Mouse (Mus musculus) ZHBTc4 (cell line): ENCODE results near the gene Enam.
"Not testable (repeated sequence)": the region's sequence is repeated elsewhere in the genome, so short reads cannot be mapped to it uniquely, and the experiment has no call there.

Experiments
- DNase-seq: peaks from one replicate; pipeline ENCODE4 v3.0.0-alpha.2; 2011; ENCODE audit warnings: low read depth, low spot score

Gene Enam

GRCm38 (mm10) chr5:88487675-88488074 is at the start of gene Enam:
Enam (plus strand) TSS chr5:88487975.
- no peak for DNase-seq

DNA sequence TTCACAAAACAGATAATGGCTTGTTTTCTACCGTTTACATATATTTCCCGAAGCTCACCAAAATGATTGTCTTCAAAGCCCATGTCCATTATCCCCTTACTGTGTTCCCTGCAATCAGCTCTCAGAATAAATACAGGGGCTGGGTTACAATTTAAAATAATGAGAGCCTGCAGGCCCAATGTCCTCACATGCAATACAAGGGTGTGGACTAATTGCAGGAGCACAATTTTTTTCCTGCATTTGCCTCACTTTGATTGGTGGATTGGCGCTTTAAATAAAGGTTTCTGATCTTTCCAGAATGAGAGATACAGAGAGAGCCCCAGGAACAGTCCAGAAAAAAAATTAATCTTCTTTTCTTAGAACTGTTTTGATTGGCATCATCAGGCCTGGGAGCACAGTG is 32.1 kb upstream of the Enam start, which contains the start of gene Ambn:
TSS of gene Ambn (plus strand) at position 301 of the 400 bp plus-strand sequence.
- DNase-seq: no peak

DNA sequence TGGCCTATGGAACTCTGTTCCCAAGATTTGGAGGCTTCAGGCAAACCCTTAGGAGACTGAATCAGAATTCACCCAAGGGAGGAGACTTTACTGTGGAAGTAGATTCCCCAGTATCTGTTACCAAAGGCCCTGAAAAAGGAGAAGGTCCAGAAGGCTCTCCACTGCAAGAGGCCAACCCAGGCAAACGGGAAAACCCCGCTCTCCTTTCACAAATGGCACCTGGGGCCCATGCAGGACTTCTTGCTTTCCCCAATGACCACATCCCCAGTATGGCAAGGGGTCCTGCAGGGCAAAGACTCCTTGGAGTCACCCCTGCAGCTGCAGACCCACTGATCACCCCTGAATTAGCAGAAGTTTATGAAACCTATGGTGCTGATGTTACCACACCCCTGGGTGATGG is 20.3 kb upstream of the Enam start:
- DNase-seq: no peak

GRCm38 (mm10) chr5:88468807-88469704 is 18.7 kb upstream of the Enam start:
- no peak for DNase-seq

DNA sequence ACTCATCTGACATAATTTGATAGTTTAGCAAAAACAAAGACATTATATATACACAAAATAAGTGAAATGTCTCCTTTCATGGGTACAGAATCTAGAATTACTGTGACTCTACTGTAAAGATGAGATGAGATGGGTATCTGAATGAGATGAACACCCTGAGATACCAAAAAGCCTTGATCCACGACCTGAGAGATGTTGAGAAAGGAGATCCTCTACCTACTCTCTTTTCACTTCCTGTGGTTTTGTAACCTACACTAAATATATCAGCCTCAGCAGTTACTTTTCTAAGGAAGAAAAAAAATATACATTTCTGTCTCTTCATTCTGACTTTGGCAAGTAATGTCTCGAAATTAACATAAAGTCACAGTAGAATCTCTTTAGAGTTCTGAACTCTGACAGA is 1.2 kb downstream of the Enam start:
- no peak for DNase-seq

GRCm38 (mm10) chr5:88491111-88491510 is 3.3 kb downstream of the Enam start:
- DNase-seq: no peak

- no peak for DNase-seq
Observed at GRCm38 (mm10) chr5:88499781-88500180, 12.0 kb downstream of the Enam start.

GRCm38 (mm10) chr5:88508555-88508954 is 20.8 kb downstream of the Enam start:
- DNase-seq: no peak

DNA sequence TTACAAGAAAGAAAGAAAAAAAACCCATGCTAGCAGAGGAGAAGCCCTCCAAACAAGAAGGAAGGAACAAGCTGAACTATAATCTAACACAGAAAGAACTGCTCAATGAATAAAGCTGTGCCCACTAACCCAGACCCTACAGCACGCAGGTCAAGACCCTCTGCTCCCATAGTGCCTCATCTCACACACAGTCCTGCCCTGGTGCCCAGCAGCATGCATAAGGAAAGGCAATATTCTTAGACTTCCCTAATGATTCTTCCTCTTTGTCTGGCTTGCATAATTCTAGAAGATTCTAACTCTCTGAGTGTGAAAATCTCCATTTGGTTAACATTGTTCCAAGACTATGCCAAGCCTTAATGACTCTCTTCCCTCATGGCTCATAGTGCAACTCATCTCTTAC is 21.2 kb downstream of the Enam start:
- no peak for DNase-seq

- peak; percentile 58 for DNase-seq
Observed at GRCm38 (mm10) chr5:88519232-88519631, 31.5 kb downstream of the Enam start.

DNA sequence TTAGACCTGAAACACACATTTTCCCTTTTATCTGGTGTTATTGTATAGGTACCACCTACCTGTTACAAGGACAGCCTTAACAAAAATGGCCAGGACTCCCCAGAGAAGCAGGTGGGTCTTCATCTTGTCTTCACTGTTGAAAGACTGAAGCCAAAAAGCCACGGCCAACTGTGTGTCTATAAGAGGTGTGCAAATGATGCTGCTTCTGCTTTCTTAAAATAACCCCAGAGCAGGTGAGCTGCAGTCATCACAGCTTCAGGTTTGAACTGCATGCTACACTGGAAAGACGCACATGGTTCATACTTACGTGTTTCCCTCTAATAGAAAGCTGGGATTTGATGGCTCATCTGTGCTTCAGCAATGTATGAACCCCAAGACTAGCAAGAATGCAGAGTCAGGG is 39.9 kb downstream of the Enam start, which contains the start of gene Jchain:
TSS of gene Jchain (minus strand) at position 235 of the 400 bp plus-strand sequence.
- DNase-seq: no peak

- DNase-seq: no peak
Observed at GRCm38 (mm10) chr5:88530908-88531307, 43.1 kb downstream of the Enam start.

GRCm38 (mm10) chr5:88534697-88535096 is 46.9 kb downstream of the Enam start:
- DNase-seq: no peak

- DNase-seq: no peak
Observed at GRCm38 (mm10) chr5:88540845-88541244, 53.1 kb downstream of the Enam start.

DNA sequence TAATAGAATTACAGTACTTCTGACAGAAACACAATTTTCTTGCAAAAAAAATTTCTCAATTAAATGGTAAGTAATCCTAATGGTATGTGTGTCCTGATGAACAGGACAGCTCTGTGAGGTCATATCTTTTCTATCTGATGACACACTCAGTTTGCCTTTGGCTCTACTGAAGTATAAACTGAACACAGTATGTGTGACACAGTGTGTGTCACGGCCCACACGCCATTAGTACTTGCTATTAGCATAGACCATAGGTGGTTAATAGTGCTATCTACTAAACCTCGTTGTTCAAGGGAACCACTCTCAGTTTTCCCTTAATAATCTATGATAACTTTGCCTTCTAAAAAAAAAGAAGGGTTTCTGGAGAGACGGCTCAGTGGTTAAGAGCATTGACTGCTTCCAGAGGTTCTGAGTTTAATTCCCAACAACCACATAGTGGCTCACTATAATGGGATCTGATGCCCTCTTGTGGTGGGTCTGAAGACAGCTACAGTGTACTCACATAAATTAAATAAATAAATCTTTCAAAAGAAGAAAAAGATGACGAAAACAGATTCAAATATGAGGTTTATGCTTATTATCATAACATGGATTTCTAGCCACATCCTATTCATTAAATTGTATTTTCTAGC is 55.0 kb downstream of the Enam start:
- DNase-seq: peak; percentile 73

DNA sequence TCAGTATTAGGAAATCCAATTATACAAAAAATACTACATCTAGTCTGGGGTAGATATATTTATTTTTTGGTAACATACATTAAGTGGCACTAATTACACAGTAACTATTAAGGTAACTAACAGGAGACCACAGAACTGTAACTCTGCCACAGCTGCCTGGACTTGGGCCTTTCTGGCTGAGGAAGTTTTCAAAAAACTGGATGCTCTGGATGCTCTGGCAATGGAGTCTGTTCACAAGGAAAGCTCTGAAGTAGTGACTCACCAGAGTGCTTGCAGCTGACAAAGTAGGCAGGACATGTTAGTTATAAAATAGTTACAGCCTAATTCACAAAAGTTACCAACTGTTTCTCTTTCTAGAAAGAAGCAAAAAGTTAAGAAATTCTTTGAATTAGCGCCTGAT is 56.6 kb downstream of the Enam start:
- DNase-seq: not testable (repeated sequence)

DNA sequence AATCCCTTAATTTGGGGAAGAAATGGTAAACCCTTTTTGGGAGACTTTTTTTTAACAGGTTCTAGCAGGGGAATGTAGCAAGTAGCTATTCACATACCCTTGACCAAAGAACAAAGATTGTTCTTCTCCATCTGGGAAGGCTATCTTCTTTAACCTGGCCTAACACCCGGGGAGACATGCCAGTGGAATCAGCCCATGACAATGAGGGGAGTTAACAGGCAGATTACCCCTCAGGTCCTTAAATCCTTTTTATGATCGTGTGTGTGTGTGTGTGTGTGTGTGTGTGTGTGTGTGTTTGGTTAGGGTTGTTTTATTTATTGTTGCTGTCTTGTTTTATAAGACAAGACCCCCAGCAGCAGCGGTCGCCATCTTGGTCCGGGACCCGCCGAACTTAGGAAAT is 57.8 kb downstream of the Enam start:
- peak; percentile 56 for DNase-seq

GRCm38 (mm10) chr5:88553271-88554085 is 65.7 kb downstream of the Enam start:
- no peak for DNase-seq

DNA sequence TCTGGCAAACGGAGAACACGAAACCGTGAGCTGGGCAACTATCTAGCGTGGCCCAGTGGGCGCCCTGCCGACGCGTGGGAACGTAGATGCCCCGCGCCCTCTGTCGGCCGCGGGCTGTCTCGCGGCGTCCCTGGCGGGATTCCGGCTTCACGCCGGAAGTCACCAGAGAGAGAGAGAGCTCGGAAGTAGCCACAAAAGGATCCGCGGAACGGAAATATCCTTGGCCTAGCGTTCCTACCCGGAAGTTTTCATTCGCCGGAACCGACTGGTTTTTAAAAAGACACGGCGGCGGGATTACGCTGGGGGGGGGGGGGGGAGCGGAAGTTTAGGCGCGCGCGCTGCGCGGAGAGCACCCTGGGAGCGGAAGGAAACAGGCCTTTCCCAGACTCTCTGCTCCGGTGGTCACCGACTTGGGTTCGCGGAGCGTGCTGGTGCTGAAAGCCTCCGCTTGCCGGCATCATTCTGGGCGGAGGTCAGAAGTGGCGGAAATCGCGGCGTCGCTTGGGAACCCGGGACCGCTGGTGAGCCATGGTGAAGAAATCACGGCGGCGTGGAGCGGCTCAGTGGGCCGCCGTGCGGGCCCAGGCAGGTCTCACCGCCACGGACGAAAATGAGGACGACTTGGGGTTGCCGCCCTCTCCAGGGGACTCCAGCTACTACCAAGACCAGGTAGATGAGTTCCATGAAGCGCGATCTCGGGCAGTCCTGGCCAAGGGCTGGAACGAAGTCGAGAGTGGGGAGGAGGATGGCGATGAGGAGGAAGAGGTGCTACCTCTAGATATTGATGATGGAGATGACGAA is 66.5 kb downstream of the Enam start, which contains the start of gene Utp3:
TSS of gene Utp3 (plus strand) at position 377 of the 801 bp plus-strand sequence.
- DNase-seq: peak; percentile 99
